Mouse (Mus musculus): ENCODE measurements around the gene Ahdc1. TPM values are rescaled to one million over a fixed set of nuclear protein-coding genes. Genes with fewer than 3 reads are reported as not detected.

Ahdc1 gene
- total RNA-seq, 2 experiments from 2014 or later = 88.6 to 96.3 TPM

DNA sequence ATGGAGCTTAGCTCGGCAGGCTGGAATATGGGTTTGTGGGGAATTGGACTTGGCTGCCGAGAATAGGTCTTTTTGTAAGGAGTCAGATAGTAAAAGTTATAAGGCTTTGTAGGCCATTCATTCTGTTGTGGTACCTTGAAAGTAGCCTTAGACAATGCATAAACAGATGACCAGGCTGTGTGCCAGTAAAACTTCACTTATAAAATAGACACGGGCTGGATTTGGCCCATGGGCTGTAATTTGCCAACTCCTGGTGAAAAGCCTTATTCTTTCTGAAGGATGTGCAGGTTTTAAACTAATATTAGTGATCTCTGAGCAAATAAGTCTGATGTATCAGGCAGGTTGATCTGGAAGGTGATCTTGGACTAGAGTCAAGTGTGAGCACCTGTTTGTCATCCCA, 24.9 kb downstream of the Ahdc1 start:
- no peak for DNase-seq (ENCODE audit: low spot score in 2 of 2)

DNA sequence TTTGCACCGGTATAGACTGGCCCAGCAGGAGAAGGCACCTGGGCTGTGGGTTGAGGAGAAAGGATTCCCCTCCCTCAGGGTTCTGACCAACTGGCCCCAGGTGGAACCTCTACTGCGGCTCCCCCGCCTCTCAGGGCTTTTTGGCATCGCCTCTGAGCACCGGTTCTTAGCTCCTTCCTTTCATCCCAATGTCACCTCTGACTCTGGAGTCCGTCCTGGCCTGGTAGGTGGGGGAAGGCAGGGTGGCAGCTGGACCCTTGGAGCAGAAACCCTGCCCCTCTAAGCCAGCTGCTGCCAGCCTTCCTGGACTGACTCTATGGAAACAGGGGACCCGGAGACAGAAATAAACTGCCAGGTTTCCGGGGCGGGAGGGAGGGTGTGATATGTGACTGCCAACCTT, 26.2 kb downstream of the Ahdc1 start:
- DNase-seq (ENCODE audit: low spot score in 2 of 2) = no peak

DNA sequence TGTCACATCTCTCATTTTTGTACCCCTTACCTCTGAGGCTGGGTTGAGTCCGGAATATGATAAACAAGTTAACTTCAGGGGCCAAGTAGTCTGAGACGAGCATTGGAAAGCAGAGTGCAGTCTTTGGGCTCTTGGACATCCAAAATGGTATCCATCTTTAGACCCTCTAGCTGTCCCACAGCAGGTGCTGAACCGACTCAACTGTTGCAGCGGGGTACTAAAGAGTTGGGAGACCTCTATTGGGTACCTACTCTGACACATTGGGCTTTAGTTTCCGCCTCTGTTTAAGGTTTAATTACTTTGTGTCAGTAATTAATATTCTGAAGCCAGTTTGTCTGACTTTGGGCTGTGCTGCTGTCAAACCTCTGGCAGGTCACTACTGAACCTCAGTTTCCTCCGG, 26.7 kb downstream of the Ahdc1 start:
- DNase-seq (ENCODE audit: low spot score in 2 of 2) = no peak

DNA sequence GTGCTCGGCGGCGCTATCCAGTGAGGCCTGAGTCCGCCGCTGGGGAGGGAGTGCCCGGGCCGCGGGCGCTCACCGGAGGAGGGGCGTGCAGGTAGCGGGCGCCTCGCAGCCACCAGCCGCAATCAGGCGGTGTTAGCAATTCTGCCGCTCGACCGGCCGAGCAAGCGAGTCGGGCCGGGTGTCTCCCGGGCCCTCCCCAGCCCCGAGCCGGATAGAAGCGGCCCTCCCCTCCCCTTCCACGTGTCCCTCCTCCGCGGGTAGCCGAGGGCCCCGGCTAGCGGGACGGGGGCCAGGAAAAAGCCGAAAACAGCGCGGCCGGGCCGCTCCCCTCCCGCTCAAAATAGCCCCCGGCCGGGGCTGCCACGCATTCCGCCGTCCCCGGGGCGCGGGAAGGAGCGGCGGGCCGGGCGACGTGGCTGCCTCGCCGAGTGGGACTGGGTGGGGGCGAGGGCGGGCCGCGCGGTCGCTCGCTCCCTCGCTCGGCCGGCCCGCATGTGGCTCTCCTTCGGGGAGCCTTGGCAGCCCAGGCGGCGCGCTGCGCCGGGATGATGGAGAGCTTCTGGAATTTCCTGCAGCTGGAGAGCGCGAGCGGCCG, 27.6 kb downstream of the Ahdc1 start:
- DNase-seq (ENCODE audit: low spot score in 2 of 2) = no peak

DNA sequence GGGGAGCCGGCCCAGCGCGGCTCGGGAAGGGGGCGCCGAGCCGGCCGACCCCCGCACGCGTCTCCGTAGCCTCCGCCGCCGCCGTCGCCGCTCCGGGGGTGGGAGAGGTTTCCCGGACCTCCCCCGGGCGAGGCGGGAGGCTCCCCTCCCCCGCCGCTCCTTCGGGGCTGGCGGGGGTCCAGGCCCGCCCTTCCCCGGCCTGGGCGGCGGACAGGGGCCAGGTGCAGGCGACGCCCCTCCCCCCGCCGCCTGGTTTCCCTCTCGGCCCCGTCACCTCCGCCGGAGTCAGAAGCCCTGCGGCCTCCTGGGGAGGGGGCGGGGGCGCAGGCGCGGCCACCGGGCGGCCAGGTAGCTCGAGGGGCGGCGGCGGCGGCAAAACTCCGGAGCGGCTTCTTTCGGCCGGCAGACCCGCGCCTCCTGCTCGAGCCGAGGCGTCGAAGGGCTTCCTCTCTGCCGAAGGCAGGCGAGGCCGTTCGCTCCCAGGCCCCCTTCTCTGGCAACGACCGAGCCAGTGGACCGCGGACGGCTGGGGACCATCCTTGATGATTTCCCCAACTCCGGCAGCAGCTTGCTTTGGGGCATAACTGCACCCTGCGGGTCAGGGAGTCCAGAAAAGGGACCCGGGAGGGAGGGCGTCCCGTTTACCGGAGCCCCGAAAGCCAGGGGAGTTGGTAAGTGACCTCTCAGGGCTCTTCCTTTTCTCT, 28.2 kb downstream of the Ahdc1 start:
- DNase-seq (ENCODE audit: low spot score in 2 of 2) = no peak

DNA sequence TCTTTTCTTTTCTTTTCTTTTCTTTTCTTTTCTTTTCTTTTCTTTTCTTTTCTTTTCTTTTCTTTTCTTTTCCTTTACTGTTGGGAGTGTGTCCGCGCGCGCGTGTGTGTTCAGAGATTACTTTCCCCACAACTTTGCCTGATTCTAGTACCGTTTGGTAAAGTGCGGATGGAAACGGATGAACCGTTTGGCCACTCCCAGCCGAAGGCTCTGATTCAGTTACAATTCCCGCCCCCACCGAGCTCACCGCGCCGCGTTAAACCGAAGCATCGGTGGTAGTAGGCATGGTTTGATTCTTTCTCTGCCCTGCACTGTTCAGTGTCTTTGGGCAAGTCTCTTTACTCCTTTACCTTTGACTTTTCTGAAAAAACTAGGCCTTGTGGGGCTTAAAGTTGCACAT, 28.8 kb downstream of the Ahdc1 start:
- DNase-seq (ENCODE audit: low spot score in 2 of 2) = no peak

DNA sequence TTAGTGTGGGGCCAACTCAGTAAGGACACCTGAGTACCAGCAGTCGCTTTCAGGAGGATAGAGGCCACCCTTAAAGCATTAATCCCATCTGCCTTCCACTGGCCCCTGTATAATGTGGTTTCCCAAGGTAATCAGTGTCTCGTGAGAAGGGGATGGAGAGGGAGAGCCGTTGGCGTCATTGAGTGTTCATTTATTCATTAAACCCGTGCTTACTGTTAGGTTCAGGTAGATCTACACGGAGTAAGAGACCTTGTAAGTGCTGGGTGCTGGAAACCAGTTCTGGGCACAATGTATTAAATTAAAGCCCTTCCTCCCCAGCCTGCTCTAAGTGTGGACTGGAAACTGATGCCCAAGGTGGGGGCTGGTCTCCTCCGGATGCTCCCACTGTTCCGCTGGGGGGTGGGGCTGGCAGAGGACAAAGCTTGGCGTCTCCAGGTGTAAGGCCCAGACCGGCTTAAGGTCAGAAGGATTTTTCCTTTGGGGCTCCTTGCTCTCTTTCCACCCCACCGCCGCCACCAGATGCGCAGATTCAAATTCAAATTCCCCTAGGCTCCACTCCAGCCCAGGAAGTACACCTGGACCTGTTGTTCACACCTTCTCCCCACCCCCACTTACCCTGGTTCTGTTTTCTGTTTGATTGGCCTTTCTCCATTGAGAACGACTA, 29.3 kb downstream of the Ahdc1 start:
- no peak for DNase-seq (ENCODE audit: low spot score in 2 of 2)

DNA sequence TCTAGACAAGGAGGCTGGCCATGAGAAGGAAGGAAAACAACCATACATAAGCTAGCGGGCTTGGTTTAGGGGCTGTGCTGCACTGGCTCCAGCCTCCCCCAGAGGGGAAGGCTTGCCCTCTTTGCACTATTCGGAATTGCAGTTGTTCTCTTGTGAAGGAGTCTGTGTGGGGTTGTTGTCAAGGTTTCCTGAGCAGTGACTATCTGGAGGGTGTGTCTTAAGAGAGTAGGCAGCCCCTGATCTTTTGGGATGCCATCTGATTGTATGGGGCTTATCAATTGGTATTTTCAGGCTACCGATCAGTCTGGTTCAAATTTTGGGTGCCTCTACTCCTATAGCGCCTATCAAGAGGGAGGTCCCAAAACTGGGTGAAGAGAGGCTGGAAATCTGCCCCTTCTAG, 31.2 kb downstream of the Ahdc1 start:
- DNase-seq (ENCODE audit: low spot score in 2 of 2) = no peak

DNA sequence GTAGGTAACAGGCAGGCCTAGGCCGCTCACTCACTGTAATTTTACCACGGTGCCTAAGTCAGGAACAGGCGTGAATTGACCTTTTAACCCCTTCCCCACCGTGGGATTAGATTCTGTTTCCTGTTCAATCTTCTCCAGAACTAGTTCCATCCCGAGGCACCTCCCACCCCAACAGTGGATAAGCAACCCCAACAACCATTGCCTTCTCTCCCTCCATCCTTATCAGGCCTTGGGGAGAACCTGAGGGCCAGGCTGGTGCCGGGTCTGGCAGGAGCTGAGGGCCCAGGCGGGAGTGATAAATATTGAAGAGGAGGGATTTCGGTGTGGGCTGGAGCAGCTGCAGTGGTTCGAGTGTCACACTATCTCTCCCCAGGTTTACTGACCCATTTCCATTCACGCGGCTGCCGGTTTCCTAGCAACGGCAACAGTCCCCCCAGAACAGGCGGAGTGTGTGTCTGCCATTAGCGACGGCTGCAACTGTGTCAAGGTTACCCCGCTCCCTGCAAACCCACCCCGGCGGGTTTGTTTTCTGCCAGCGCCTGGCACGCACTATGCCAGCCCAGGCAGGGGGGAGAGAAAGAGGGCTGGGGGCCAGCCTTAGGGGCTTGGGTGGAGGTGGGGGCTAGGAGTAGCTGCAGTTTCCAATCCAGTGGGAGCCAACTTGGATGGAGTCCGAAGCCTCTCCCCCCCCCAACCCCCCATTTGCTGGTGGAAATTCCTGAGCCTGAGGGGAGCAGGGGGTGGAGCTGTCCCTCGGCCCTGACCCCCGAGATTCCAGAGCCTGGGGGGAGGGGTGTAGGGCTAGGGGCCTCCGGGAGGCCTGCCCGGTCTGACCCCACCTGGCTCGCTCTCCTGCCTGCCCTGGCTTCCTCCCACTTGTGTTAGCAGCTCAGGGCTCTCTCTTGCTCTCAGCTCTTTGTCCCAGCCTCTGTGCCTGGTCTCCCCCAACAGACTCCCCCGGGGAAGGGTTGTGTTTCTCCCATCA, 31.9 kb downstream of the Ahdc1 start:
- peak; percentile 68 to 78 for DNase-seq (ENCODE audit: low spot score in 2 of 2)

DNA sequence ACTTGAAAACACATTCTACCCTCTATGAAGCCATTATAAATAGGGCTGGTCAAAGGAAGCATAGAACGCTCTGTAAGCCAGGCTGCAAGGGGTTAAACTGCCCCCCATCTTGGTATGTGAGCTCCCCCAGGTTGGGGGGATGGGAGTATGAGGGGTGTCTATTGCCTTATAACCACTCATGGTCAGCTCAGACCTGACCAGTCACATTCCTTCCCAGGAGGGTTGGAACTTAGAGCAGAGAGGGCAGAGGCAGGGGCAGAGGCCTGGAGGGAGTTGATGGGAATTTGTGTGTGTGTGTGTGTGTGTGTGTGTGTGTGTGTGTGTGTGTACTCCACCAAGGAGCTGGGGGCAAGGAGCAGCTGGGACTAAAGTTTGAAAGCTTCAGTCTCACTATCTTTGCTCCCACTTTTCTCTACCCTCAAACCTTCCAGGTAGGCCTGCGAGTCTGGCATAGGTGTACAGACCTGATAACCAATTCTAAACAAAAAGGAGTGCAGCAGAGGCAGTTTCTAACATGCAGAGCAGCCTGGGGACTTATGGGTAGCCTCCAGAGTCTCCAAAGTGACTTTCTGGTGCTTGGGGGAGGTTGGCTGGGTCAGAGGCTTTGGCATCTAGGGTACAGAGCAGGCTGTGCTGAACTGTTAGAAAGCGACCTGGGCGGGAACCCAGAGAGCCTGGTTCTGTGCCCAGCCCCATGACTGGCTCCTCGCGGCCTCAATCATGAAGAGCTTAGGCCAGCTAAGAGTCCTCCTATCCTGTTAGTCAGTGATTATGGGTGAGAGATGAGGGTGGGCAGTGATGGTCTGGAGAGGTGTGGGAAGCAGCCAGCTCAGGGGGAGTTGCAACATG, 33.0 kb downstream of the Ahdc1 start:
- no peak for DNase-seq (ENCODE audit: low spot score in 2 of 2)

DNA sequence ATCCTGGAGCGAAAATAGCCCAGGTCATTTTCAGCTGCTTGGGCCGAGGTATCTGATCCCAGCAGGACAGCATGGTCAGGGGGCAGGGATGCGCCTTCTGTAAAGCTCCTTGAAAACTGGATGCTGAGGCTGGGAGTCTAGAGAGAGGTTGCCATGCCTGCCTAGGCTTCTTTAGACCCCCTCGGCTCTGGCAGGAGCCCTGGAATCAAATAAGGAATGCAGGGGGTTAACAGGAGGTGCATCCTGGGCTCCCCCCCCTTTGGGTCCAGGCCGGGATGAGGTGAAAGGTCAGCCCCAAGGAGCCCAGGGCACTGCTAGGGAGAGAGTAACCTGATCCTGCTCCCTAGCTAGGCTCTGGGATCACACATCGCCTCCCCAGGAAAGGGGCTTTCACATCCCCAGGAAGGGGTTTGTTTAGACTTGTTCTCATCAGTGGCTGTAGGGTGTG, 33.6 kb downstream of the Ahdc1 start:
- DNase-seq (ENCODE audit: low spot score in 2 of 2) = no peak

DNA sequence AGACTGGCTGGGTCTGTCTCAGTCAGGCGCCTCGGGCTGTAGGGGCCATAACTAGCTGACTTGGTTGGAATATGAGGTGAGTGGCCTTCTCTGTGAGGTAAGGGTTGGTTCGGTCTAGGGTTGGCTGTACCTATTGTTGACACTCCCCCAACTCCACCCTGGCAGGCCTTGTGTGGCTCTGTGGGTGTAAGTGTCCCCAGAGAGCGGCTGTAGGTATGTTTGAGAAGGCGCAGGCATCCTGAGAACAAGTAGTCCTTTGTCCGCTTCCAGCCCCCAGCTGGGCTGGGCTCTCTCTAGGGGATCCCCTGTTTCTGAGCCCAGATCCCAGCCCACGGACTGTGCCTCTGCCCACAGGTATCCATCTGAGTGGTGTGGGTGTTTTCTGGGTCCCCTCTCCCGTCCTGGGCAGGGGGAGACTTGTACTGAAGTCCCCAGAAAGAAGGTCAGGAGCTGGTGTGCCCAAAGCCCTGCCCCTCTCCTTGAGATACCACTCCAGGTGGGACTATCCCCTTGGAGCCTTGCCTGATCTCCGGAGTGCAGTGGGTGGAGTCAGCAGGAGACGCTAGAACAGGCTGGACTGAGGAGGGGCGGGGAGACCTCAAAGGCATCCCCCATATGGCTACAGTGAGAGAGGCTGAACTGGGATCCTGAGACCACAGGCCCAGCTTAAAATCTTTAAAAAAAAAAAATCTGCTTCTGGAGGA, 34.9 kb downstream of the Ahdc1 start:
- DNase-seq (ENCODE audit: low spot score in 2 of 2) = no peak

DNA sequence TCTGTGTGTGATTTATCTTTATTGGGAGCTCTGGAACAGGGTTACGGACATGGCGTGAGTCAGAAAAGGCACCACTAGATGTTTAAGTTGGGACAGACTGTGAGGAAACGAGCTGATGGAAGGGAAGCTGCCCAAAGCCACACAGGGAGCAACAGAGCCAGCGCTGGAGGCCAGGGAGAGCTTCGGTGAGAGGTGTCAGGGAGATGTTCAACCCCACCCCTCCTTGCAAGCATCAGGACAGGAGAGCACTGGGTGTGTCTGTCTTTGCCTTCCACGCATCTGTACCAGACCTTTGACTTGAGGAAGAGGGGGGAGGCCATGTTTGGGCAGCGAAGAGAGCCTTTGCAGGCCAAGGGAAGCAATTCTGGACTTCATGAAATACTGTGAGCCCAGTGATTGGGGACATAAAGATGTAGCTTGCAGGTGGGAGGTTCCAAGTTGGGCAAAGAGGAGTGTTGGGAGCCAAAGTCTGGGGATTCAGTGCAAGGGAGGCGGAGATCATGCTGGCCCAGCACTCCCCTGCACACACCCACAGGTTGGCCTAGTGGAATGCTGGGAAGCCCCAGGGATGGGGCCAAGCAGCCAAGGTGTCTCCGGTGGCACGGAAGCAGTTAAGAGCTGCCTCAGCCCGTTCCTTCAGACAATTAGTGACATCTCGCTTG, 35.8 kb downstream of the Ahdc1 start:
- no peak for DNase-seq (ENCODE audit: low spot score in 2 of 2)

DNA sequence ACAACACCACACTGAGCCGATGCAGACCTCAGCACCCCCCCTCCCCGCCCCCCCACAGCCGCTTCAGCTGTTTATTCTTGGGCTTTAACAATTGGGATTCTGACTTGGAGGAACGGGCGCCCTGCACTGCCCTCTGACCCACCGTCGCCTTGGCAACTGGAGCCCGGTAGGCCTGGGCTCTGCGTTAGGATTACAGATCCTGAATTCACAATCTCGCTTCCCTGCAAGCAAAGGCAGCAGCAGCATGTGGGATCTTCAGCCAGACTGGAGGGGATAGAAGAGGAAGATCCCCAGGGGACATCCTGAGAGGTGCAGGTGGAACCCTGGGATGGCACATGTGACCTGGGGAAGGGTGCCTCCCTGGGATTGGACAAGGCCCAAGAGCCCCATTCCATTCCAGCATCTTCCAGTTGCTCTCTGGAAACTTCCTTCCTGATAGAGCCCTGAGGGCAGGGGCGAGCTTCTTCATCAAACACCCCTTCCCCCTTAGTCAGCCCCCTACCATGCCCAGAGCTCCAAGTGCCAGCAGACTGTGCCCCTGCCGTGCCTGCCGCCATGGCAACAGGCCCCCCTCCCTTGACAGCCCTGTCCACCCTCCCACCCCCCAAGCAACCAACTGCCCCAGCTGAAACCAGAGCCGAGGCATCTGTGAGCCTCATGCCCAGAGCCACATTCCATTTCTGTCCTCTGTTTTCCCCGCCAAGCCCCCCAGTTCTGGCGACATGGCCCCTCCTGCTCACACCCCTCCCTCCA, 36.5 kb downstream of the Ahdc1 start:
- DNase-seq (ENCODE audit: low spot score in 2 of 2) = no peak

DNA sequence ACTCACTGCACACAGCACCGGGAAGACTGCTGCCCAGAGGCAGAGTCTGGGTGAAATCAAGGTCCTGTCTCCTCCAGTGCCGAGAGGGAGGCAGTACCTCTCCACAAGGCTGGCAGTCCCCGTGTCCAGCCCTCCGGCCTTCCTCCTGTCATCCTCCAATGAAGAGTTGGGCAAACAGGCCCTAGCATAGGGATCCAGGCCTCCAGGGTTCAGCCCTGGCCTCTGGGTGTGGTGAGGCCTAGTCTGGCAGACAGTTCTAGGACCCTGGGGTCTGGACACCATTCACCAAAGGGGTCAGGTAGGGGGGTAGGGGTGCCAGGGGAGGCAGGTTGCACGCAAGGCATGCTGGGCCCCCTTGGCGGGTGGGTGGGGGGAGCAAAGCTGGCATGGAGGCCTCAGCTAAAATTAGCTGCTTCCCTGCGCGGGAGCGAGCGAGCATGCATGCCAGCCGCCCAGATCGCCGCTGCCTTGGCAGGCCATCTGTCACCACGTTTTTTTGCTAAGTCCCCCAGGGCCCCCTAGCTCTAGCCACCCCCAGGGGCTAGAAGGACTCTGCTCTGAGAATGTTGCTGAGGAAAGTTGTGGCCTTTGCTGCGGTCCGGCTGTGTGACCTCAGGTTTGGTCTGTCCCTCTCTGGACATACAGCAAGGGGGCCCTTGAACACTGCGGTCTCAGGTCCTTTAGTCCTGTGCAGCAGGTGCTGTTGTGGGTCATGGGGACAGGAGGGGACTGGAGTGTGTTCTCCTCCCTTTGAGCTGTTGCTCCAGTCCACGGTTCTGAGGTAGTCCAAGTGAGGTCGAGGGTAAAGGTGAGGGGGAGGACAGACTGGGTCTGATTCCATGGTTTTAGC, 38.2 kb downstream of the Ahdc1 start:
- no peak for DNase-seq (ENCODE audit: low spot score in 2 of 2)

DNA sequence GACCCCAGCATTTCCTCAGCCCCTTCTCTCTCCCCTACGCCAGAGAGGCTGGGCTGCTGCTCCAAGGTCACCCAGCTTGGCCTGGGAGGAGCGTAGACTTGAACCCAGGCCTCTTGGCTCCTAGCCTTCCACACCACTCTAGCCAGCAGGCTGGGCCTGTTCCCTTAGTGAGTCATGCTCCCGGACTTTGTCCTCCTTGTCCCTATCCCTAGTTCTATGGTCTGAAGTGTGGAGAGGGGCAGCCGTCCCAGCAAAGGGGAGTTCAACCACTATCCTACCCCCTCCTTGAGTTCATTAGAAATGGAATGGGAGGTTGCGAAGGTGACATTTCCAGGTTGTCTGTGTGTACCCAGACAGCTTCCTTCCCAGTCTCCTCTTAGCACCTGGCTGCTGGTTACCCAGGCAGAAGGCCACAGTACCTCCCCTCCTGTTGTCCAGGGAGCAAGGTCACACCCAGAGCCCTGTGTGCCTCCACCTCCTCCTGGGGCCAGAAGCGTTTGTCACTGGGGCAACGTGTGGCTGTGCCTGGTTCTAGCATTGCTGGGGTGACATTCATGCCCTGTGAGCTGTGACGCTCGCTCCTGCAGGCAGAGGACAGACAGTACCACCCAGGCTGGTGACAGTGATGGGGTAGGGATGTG, 39.3 kb downstream of the Ahdc1 start:
- no peak for DNase-seq (ENCODE audit: low spot score in 2 of 2)
